Mouse (Mus musculus): ENCODE results near the gene Clcn2. TPM values are rescaled to one million over a fixed set of nuclear protein-coding genes. Genes with fewer than 3 reads are reported as not detected.

Clcn2 gene
- 301 and 332 TPM in 2 replicates for polyA plus RNA-seq (2012; rRNA removed)

GRCm38 (mm10) chr16:20717181-20717977, at the start of gene Clcn2, which contains the start of gene Polr2h:
Gene Clcn2, minus strand, starts transcription at chr16:20717746.
Gene Polr2h, plus strand, starts transcription at chr16:20717665.

GRCm38 (mm10) chr16:20733731-20734730, 16.5 kb upstream of the Clcn2 start, which contains the start of gene Thpo:
Gene Thpo, minus strand, starts transcription at chr16:20734511.

GRCm38 (mm10) chr16:20732925-20733730, 15.6 kb upstream of the Clcn2 start, which contains the start of gene Chrd:
Gene Chrd, plus strand, starts transcription at chr16:20733127.

GRCm38 (mm10) chr16:20693111-20693701, 24.3 kb downstream of the Clcn2 start, which contains the start of gene Fam131a:
Gene Fam131a, plus strand, starts transcription at chr16:20693241.

GRCm38 (mm10) chr16:20668013-20668412, 49.5 kb downstream of the Clcn2 start, which contains the start of gene Eif4g1:
Gene Eif4g1, plus strand, starts transcription at chr16:20668313.

Other genes with a start within 250 kb of the Clcn2 start
- 19.7 and 21.3 TPM in 2 replicates for gene Eif2b5, start 218.9 kb downstream of the Clcn2 start, polyA plus RNA-seq (2012; rRNA removed)
- 43.4 and 49.8 TPM in 2 replicates for gene Dvl3, start 200.8 kb downstream of the Clcn2 start, polyA plus RNA-seq (2012; rRNA removed)
- 324 and 397 TPM in 2 replicates for gene Ap2m1, start 182.3 kb downstream of the Clcn2 start, polyA plus RNA-seq (2012; rRNA removed)
- gene Abcf3, start 169.2 kb downstream of the Clcn2 start, polyA plus RNA-seq (2012; rRNA removed) = 25.3 TPM in 2 replicates
- gene Vwa5b2, start 128.3 kb downstream of the Clcn2 start, polyA plus RNA-seq (2012; rRNA removed) = 8.2 and 10.1 TPM in 2 replicates
- 17.0 and 23.3 TPM in 2 replicates for gene Eef1akmt4, start 106.2 kb downstream of the Clcn2 start, polyA plus RNA-seq (2012; rRNA removed)
- gene Gm49333, start 106.1 kb downstream of the Clcn2 start, polyA plus RNA-seq (2012; rRNA removed) = 0.15 TPM in 1 of 2 replicates, not detected in the other
- 20.1 and 22.8 TPM in 2 replicates for gene Alg3, start 106.0 kb downstream of the Clcn2 start, polyA plus RNA-seq (2012; rRNA removed)
- gene Camk2n2, start 96.5 kb downstream of the Clcn2 start, polyA plus RNA-seq (2012; rRNA removed) = 5.9 and 8.5 TPM in 2 replicates
- gene Ece2, start 87.9 kb downstream of the Clcn2 start, polyA plus RNA-seq (2012; rRNA removed) = 1.2 and 1.3 TPM in 2 replicates
- 50.0 and 55.4 TPM in 2 replicates for gene Psmd2, start 66.1 kb downstream of the Clcn2 start, polyA plus RNA-seq (2012; rRNA removed)
- 370 and 429 TPM in 2 replicates for gene Eif4g1, start 49.4 kb downstream of the Clcn2 start, polyA plus RNA-seq (2012; rRNA removed)
- 7.1 and 9.6 TPM in 2 replicates for gene Fam131a, start 24.5 kb downstream of the Clcn2 start, polyA plus RNA-seq (2012; rRNA removed)
- gene Polr2h, start 81 bp downstream of the Clcn2 start, polyA plus RNA-seq (2012; rRNA removed) = 11.0 and 13.5 TPM in 2 replicates
- 11.5 and 15.7 TPM in 2 replicates for gene Chrd, start 15.4 kb upstream of the Clcn2 start, polyA plus RNA-seq (2012; rRNA removed)
- 4.9 and 5.2 TPM in 2 replicates for gene Thpo, start 16.8 kb upstream of the Clcn2 start, polyA plus RNA-seq (2012; rRNA removed)

All from colon, adult 2 months (tissue).